Mouse (Mus musculus): Measurements from ENCODE around the gene Olfr1034.
"Not testable (repeated sequence)": the region's sequence is repeated elsewhere in the genome, so short reads cannot be mapped to it uniquely, and the experiment has no call there.

Olfr1034 gene

DNA sequence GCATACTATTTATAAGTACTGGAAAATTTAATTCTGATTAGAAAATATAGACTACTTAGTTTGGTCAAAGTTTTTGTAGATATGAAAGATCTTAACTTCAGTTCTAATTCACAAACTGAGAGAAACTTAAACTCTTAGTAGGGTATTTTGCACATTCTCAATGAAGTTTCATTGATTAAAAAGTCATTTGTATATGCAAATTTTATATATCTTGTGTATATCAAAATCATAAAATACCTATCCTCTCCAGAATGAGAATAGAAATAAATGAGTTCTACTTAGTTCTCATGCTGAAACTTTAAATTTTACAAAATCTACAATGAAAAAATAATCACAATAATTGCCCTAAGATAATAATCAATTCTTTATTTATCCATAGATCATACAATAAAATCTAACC is at the start of gene Olfr1034:
TSS of gene Olfr1034 (plus strand) at position 301 of the 400 bp plus-strand sequence.
- no peak for DNase-seq (ENCODE audit: low spot score in 2 of 2)

DNA sequence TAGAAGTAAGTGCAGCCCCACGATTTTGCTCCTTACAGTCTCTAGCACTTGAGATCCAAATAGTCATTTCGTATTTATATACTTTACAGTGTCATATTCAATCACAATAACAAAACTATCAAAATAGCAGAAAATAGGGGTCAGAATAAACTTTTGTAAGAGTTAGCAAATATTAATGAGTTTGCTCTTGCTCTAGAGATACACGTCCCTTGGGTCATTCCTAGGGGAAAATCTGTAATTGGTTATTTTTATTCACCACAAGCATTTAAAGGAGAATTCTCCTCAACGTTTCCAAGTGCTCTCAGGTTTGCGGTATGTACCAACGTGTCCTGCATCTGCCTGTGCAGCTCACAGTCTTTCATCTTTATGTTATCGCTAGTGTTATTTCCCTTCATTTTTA is 40.4 kb upstream of the Olfr1034 start, which contains the start of gene Olfr1032:
TSS of gene Olfr1032 (plus strand) at position 301 of the 400 bp plus-strand sequence.
- no peak for DNase-seq (ENCODE audit: low spot score in 2 of 2)

DNA sequence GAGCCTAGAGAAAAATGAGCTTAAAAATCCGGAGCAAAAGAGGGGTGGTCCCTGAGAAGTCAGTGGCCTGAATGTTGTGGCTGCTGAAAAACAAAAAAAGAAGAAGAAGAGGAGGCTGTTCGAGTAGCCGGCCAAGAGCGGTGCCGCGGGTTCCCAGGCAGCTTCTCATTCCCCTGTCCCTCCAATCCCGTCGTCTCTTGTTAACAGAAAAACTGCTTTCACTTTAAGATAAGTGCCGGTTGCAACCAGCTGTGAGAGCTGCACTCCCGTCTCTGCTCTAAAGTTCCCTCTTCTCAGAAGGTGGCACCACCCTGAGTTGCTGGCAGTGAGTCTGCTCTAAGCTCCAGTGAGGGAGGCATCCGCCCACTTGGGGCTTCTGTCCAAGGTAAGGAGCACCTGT is 25.3 kb upstream of the Olfr1034 start, which contains the start of gene Olfr1033:
TSS of gene Olfr1033 (plus strand) at position 228 of the 400 bp plus-strand sequence.
- not testable (repeated sequence) for DNase-seq (ENCODE audit: low spot score in 2 of 2)

DNA sequence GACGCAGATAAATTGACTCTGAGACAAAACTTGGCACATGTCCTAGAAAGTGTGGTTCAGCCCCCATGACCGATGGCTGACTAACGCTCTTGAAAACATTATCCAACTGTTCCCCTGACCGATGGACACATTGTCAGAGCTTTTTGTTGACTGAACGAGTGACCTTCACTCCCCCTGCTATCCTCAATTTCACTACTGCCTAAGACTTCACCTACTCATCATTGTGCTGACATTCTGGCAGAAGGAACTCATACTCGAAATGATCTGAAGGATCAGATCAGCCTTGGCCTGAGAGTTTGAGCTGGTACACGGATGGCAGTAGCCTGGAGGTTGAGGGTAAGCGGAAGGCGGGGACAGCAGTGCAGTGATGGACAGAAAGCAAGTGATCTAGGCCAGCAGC is 24.1 kb upstream of the Olfr1034 start:
- DNase-seq (ENCODE audit: low spot score in 2 of 2): not testable (repeated sequence)

DNA sequence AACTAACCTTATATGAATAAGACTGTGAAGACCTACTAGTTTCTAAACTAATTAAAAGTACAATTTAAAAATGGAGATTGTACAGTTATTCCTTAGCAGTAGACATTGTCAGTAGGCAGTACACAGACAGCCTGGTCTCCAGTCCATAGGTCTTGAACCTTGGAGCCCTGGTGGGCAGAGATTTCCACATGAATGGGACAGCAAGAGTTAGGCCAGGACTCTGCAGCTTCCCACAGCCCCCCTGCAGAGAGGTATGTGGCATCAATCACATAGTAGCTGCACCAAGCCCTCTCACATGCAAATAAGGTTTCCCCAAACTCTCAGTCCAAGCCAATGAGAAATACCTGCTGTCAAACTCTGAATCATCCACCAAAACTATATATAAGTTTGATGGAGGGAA is 5.1 kb downstream of the Olfr1034 start:
- not testable (repeated sequence) for DNase-seq (ENCODE audit: low spot score in 2 of 2)

DNA sequence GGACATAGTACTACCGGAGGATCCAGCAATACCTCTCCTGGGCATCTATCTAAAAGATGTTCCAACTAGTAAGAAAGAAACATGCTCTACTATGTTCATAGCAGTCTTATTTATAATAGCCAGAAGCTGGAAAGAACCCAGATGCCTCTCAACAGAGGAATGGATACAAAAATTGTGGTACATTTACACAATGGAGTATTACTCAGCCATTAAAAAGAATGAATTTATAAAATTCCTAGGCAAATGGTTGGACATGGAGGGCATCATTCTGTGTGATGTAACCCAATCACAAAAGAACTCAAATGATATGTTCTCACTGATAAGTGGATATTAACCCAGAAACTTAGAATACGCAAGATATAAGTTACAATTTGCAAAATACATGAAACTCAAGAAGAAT is 18.1 kb downstream of the Olfr1034 start:
- DNase-seq (ENCODE audit: low spot score in 2 of 2): not testable (repeated sequence)

DNA sequence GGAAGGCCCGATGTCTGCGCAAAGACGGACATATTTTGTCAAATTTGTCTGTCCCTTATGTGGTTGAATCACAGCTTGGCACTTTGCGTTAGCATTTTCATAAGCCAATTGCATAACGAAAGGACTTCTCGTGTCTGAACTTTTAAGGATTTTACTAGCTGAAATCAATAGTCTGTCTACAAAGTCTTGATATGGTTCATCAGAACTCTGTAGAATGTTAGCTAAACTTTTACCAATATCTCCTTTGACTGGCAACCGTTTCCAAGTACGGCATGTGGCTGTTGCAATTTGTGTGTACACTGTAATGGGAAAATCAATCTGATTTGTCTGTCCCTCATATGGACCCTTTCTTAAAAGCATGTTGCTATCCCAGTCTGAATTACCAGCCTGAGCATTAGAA is 24.5 kb downstream of the Olfr1034 start:
- DNase-seq (ENCODE audit: low spot score in 2 of 2): no peak

DNA sequence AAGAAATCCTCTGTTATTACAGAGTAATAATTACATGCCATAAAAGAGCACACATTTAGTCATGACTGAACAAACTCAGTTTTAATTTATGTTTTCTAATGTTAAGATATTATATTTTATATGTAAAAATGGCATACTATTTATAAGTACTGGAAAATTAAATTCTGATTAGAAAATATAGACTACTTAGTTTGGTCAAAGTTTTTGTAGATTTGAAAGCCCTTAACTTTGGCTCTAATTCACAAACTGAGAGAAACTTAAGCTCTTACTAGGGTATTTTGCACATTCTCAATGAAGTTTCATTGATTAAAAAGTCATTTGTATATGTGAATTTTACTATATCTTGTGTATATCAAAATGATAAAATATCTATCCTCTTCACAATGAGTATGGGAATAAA is 28.0 kb downstream of the Olfr1034 start, which contains the start of gene Olfr1036:
TSS of gene Olfr1036 (plus strand) at position 301 of the 400 bp plus-strand sequence.
- DNase-seq (ENCODE audit: low spot score in 2 of 2): not testable (repeated sequence)

DNA sequence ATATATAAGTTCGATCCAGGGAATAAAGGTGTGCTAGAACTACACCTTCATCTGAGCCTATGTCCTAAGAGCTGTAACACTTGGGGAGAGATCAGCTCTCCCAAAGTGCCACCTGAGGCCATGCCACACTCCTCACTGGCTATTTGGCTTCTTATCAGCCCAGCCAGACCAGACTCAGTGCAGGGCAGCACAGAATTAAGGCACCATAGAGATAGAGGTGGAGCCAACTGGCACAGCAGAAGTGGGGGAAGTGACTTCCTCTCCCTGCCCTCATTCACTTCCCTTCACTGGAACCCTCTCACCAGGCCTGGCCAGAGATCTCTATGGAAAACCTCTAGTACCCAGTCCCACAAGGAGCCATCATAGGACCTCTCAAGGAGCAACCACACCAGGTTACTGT is 34.8 kb downstream of the Olfr1034 start:
- DNase-seq (ENCODE audit: low spot score in 2 of 2): not testable (repeated sequence)

DNA sequence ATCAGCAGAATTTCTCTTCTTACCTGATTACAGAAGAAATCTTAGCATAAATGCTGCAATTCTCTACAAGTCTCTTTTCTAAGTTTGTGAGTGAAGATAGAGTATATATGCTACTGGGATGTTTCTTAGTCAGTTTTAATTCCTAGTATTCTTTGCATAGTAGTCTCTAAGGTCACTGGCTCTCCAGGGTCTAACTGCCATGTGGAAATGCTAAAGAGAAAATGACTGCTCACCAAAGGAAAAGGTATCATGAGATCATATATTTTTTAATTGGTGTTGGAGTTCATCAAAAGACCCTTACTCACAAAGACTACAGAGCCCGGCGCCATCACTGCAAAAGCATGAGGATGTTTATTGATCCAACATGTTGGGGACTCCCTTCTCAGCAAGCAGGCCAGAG is 41.6 kb downstream of the Olfr1034 start, which contains the start of gene Olfr1037:
TSS of gene Olfr1037 (minus strand) at position 101 of the 400 bp plus-strand sequence.
- no peak for DNase-seq (ENCODE audit: low spot score in 2 of 2)
